Mouse (Mus musculus) CH12.LX (cell line): ENCODE data around the gene Anln.

Source experiments
- CHD2 ChIP-seq: IDR thresholded peaks from 2 replicates; pipeline ENCODE4 v1.6.1; 2011; ENCODE audit warnings: low read length, improper control_type of control experiment
- CTCF ChIP-seq, 2 experiments: IDR thresholded peaks in 1 of 2; conservative IDR thresholded peaks in 1 of 2; 2 replicates each; pipeline ENCODE4 v1.5.1; 2011 to 2012; ENCODE audit warnings: low read depth in 2 of 2, low read length in 2 of 2, improper control_type of control experiment in 1 of 2, inconsistent platforms in 1 of 2, mild to moderate bottlenecking in 1 of 2, moderate library complexity in 1 of 2
- POLR2A ChIP-seq: IDR thresholded peaks from 2 replicates; pipeline ENCODE4 v1.6.1; 2011; ENCODE audit warnings: low read depth, mild to moderate bottlenecking, improper control_type of control experiment, low read length

DNA sequence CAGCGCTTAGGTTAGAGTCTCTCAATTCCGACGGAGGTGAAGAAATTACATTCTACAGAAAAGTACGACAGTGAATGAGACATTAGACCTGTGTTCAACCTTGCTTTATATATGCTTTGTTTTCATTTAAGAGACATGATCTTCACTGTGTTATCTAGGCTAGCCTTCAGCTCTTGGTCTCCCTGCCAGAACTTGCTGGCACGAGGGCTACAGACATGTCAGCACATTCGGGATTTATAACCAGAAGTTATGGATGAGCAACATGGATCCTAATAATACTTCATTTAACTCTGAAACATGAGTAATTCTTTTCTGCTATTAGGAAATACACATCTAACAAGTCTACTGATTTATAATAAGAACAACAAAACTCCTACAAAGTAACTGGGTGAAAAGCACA is 28.1 kb downstream of the Anln start:
- no peak for TF ChIP-seq POLR2A
- no peak for TF ChIP-seq CTCF (conservative IDR thresholded peaks at IDR 0.05 in 1 of 2, IDR thresholded peaks at IDR 0.05 in 1 of 2; ENCODE audit: low read depth in 2 of 2, low read length in 2 of 2)
- TF ChIP-seq CHD2 = no peak
